ENCODE assay signal across 8 mouse cellular contexts in the genomic region with DNA sequence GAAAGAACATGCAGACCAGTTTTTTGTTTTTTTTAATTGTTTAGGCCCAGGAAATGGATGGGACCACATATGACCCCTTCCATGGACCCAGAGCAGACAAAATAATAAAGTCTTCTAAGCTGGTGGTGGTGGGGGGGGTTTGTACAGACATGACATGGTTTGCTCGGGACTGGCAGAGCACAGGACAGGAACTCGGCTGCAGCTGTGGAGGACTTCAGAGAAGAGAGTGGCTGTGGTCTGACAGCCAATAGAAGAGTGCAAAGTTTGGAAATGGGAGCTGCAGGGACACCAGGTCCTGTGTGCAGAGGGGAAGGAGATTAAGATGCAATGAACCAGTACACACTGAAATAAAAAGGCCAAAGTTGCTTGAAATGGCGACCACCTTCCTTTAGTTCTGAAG. TPM values are rescaled to one million over a fixed set of nuclear protein-coding genes. Genes with fewer than 3 reads are reported as not detected.
DNase-seq lines count a peak whose midpoint lies in the region; ATAC-seq and TF ChIP-seq lines count a peak whose summit lies in the region.

No protein-coding gene starts in this region.

- peaks cover 84% of the 10 kb centered on the region for H3K4me1 ChIP-seq in forebrain, embryonic 15.5 days
- H3K4me1 ChIP-seq in forebrain, postnatal 0 days (ENCODE audit: insufficient read depth), result peaks cover 61% of the 10 kb centered on the region
- peaks cover 27% of the 10 kb centered on the region for H3K4me1 ChIP-seq in liver, adult 2 months (ENCODE audit: control insufficient read depth, insufficient read depth, low read length)
- peaks cover 25% of the 10 kb centered on the region for H3K4me1 ChIP-seq in cortical plate, adult 2 months (ENCODE audit: control insufficient read depth, insufficient read depth, low read length)
- peaks cover 90% of the 10 kb centered on the region for H3K4me1 ChIP-seq in liver, embryonic 15.5 days (replicated peaks)

- TF ChIP-seq POLR2A in liver, adult 2 months (IDR thresholded peaks at IDR 0.05; ENCODE audit: extremely low read depth, insufficient read depth, low read length), result no peak
- TF ChIP-seq POLR2A in cortical plate, adult 2 months (IDR thresholded peaks at IDR 0.05; ENCODE audit: extremely low read depth, insufficient read depth, low read length), result no peak

- H3K9me3 ChIP-seq in forebrain, embryonic 15.5 days, result no peaks in the 10 kb centered on the region
- H3K9me3 ChIP-seq in forebrain, postnatal 0 days (ENCODE audit: low read length), result no peaks in the 10 kb centered on the region
- no peaks in the 10 kb centered on the region for H3K9me3 ChIP-seq in liver, embryonic 15.5 days (replicated peaks)

- no peak for ATAC-seq in forebrain, embryonic 15.5 days (replicated peaks)
- no peak for ATAC-seq in forebrain, postnatal 0 days
- ATAC-seq in liver, embryonic 15.5 days (ENCODE audit: insufficient read depth), result no peak

- H3K36me3 ChIP-seq in forebrain, embryonic 15.5 days, result no peaks in the 10 kb centered on the region
- H3K36me3 ChIP-seq in forebrain, postnatal 0 days (ENCODE audit: insufficient read depth), result no peaks in the 10 kb centered on the region
- no peaks in the 10 kb centered on the region for H3K36me3 ChIP-seq in liver, adult 2 months (ENCODE audit: control insufficient read depth, insufficient read depth, low read length)
- H3K36me3 ChIP-seq in liver, embryonic 15.5 days (replicated peaks), result no peaks in the 10 kb centered on the region

- H3K79me2 ChIP-seq in liver, adult 2 months (ENCODE audit: control insufficient read depth, insufficient read depth, low read length), result peaks cover 46% of the 10 kb centered on the region

- 0 out of 2 replicates have a peak overlapping the region, but pooled peaks have one; percentile 9 for H3K27ac ChIP-seq in forebrain, embryonic 15.5 days (replicated peaks)
- H3K27ac ChIP-seq in forebrain, postnatal 0 days (ENCODE audit: low read depth, low read length), result no peak overlapping the region
- H3K27ac ChIP-seq in liver, adult 2 months (replicated peaks; ENCODE audit: insufficient read depth, low read depth, low read length), result peak overlapping the region; percentile 38; the same call in 1 of the 2 replicates
- H3K27ac ChIP-seq in cortical plate, adult 2 months (ENCODE audit: insufficient read depth, low read length), result peak overlapping the region; percentile 66
- H3K27ac ChIP-seq in liver, embryonic 15.5 days (replicated peaks), result peak overlapping the region; percentile 67

- no peak for TF ChIP-seq CTCF in forebrain, postnatal 0 days (IDR thresholded peaks at IDR 0.05; ENCODE audit: low read depth)
- no peak for TF ChIP-seq CTCF in liver, adult 2 months (IDR thresholded peaks at IDR 0.05; ENCODE audit: low read depth, low read length)
- no peak for TF ChIP-seq CTCF in cortical plate, adult 2 months (IDR thresholded peaks at IDR 0.05; ENCODE audit: extremely low read depth, insufficient read depth, low read length)

- H3K27me3 ChIP-seq in forebrain, embryonic 15.5 days, result no peaks in the 10 kb centered on the region
- no peaks in the 10 kb centered on the region for H3K27me3 ChIP-seq in forebrain, postnatal 0 days (ENCODE audit: insufficient read depth, low read length)
- H3K27me3 ChIP-seq in liver, adult 2 months (ENCODE audit: control insufficient read depth, insufficient read depth, low read length), result no peaks in the 10 kb centered on the region
- no peaks in the 10 kb centered on the region for H3K27me3 ChIP-seq in liver, embryonic 15.5 days

- no peak overlapping the region for H3K9ac ChIP-seq in forebrain, embryonic 15.5 days (replicated peaks)
- no peak overlapping the region for H3K9ac ChIP-seq in forebrain, postnatal 0 days
- H3K9ac ChIP-seq in liver, adult 2 months (ENCODE audit: low read depth, low read length), result no peak overlapping the region
- H3K9ac ChIP-seq in liver, embryonic 15.5 days, result no peak overlapping the region

- 38% methylated on average over 3 of the region's 3 CpGs for WGBS in forebrain, embryonic 15.5 days
- 31% methylated on average over 3 of the region's 3 CpGs for WGBS in forebrain, postnatal 0 days
- 40% methylated on average over 3 of the region's 3 CpGs for WGBS in liver, adult 2 months
- WGBS in liver, embryonic 15.5 days (ENCODE audit: insufficient replicate concordance), result 16% methylated on average over 3 of the region's 3 CpGs

- no peak overlapping the region for H3K4me2 ChIP-seq in forebrain, embryonic 15.5 days (replicated peaks)
- H3K4me2 ChIP-seq in forebrain, postnatal 0 days (ENCODE audit: low read depth), result no peak overlapping the region
- H3K4me2 ChIP-seq in liver, embryonic 15.5 days, result peak overlapping the region; percentile 38; the same call in 1 of the 2 replicates

- no peak overlapping the region for H3K4me3 ChIP-seq in forebrain, embryonic 15.5 days
- H3K4me3 ChIP-seq in forebrain, postnatal 0 days (ENCODE audit: low read depth, low read length), result no peak overlapping the region
- no peak overlapping the region for H3K4me3 ChIP-seq in liver, adult 2 months (ENCODE audit: insufficient read depth, low read depth, low read length)
- H3K4me3 ChIP-seq in cortical plate, adult 2 months (ENCODE audit: insufficient read depth, low read length), result no peak overlapping the region
- H3K4me3 ChIP-seq in liver, embryonic 15.5 days (replicated peaks), result no peak overlapping the region

- no peak for DNase-seq in forebrain, postnatal 0 days
- no peak for DNase-seq in liver, adult 2 months (ENCODE audit: extremely low read depth, low read depth, low spot score)
- no peak for DNase-seq in liver
- no peak for DNase-seq in frontal cortex, postnatal 25 days (ENCODE audit: low spot score in 2 of 2)
- DNase-seq in B cell, adult 2 months, result no peak

RNA-seq across cellular contexts. Expression of a gene that starts 7.0 kb away (rescaled TPM):
- 97.5 and 98.3 TPM in 2 replicates for polyA plus RNA-seq in forebrain, embryonic 15.5 days (2015; fragmentation: Nextera tagmentation; extraction: Ambion mirVana)
- total RNA-seq in forebrain, postnatal 0 days (2014; rRNA removed), result 42.2 and 43.8 TPM in 2 replicates
- polyA plus RNA-seq in forebrain, postnatal 0 days (2015; fragmentation: Nextera tagmentation; extraction: Ambion mirVana), result 37.8 and 43.1 TPM in 2 replicates
- 13.3 and 15.4 TPM in 2 replicates for total RNA-seq in liver, adult 2 months (2014; rRNA removed)
- polyA plus RNA-seq in liver, adult 2 months (2012; rRNA removed), result 28.5 and 30.4 TPM in 2 replicates
- 60.9 and 61.0 TPM in 2 replicates for polyA plus RNA-seq in cortical plate, adult 2 months (2012; rRNA removed)
- polyA plus RNA-seq in liver, embryonic 15.5 days (2015; fragmentation: Nextera tagmentation; extraction: Ambion mirVana), result 28.8 and 34.6 TPM in 2 replicates

RNA-seq across cellular contexts. Expression of a gene that starts 54.0 kb away (rescaled TPM):
- polyA plus RNA-seq in forebrain, embryonic 15.5 days (2015; fragmentation: Nextera tagmentation; extraction: Ambion mirVana), result 75.1 and 76.2 TPM in 2 replicates
- total RNA-seq in forebrain, postnatal 0 days (2014; rRNA removed), result 92.4 and 106 TPM in 2 replicates
- polyA plus RNA-seq in forebrain, postnatal 0 days (2015; fragmentation: Nextera tagmentation; extraction: Ambion mirVana), result 54.7 and 106 TPM in 2 replicates
- 63.2 and 66.3 TPM in 2 replicates for total RNA-seq in liver, adult 2 months (2014; rRNA removed)
- 25.5 and 42.2 TPM in 2 replicates for polyA plus RNA-seq in liver, adult 2 months (2012; rRNA removed)
- polyA plus RNA-seq in cortical plate, adult 2 months (2012; rRNA removed), result 123 and 125 TPM in 2 replicates
- polyA plus RNA-seq in liver, embryonic 15.5 days (2015; fragmentation: Nextera tagmentation; extraction: Ambion mirVana), result 69.5 and 77.2 TPM in 2 replicates
